Mouse (Mus musculus): ENCODE data around the gene Ctnna3. TPM values are rescaled to one million over a fixed set of nuclear protein-coding genes. Genes with fewer than 3 reads are reported as not detected.

The Ctnna3 gene
- polyA plus RNA-seq, 2 experiments = 0.78 to 0.89 TPM

GRCm38 (mm10) chr10:63710211-63710610, 280.3 kb downstream of the Ctnna3 start:
- no peaks in the 10 kb centered on the region for H3K27me3 ChIP-seq (ENCODE audit: control insufficient read depth, insufficient read depth, low read length)
- H3K4me3 ChIP-seq (replicated peaks; ENCODE audit: low read length) = no peak overlapping the region
- no peaks in the 10 kb centered on the region for H3K9me3 ChIP-seq (ENCODE audit: control insufficient read depth, low read length)
- ATAC-seq (ENCODE audit: low FRiP score, low read depth) = no peak
- H3K27ac ChIP-seq (replicated peaks; ENCODE audit: low read depth, low read length) = no peak overlapping the region
- no peak overlapping the region for H3K4me2 ChIP-seq (replicated peaks; ENCODE audit: low read depth, low read length, severe bottlenecking)
- no peak overlapping the region for H3K9ac ChIP-seq (ENCODE audit: low read depth, low read length, severe bottlenecking)
- no peaks in the 10 kb centered on the region for H3K4me1 ChIP-seq (ENCODE audit: control insufficient read depth, insufficient read depth, low read length)
- WGBS = 92% methylated on average over 6 of the region's 6 CpGs
- TF ChIP-seq POLR2A (IDR thresholded peaks at IDR 0.05; ENCODE audit: borderline replicate concordance, extremely low read depth, insufficient read depth, insufficient read length) = no peak
- DNase-seq (ENCODE audit: low spot score) = no peak
- H3K36me3 ChIP-seq (ENCODE audit: control insufficient read depth, insufficient read depth, low read length) = no peaks in the 10 kb centered on the region

DNA sequence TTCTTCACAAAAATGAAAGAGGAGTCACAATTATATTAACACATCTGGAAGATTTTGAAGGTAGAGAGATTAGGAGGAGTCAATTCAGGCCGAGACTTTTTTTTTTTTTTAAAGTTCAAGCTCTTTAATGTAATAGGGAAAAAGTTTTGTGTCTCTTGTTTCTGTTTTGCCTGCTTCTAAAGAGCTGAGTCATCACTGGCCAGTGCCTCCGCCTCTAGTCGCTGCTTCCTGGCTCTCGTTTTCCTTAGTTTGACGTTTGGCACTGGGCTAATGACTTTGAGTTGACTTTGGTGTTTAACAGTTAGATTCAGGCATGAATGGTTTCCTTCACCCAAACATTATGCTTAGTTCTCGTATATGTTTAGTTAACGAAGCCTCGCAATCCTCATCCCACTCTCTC, 282.6 kb downstream of the Ctnna3 start:
- WGBS = 60% methylated on average over 8 of the region's 8 CpGs
- no peaks in the 10 kb centered on the region for H3K36me3 ChIP-seq (ENCODE audit: control insufficient read depth, insufficient read depth, low read length)
- no peak for TF ChIP-seq POLR2A (IDR thresholded peaks at IDR 0.05; ENCODE audit: borderline replicate concordance, extremely low read depth, insufficient read depth, insufficient read length)
- H3K4me1 ChIP-seq (ENCODE audit: control insufficient read depth, insufficient read depth, low read length) = no peaks in the 10 kb centered on the region
- H3K4me3 ChIP-seq (replicated peaks; ENCODE audit: low read length) = no peak overlapping the region
- H3K27me3 ChIP-seq (ENCODE audit: control insufficient read depth, insufficient read depth, low read length) = no peaks in the 10 kb centered on the region
- no peak overlapping the region for H3K9ac ChIP-seq (ENCODE audit: low read depth, low read length, severe bottlenecking)
- no peak overlapping the region for H3K27ac ChIP-seq (replicated peaks; ENCODE audit: low read depth, low read length)
- no peak for DNase-seq (ENCODE audit: low spot score)
- H3K4me2 ChIP-seq (replicated peaks; ENCODE audit: low read depth, low read length, severe bottlenecking) = no peak overlapping the region
- ATAC-seq (ENCODE audit: low FRiP score, low read depth) = no peak
- H3K9me3 ChIP-seq (ENCODE audit: control insufficient read depth, low read length) = no peaks in the 10 kb centered on the region

GRCm38 (mm10) chr10:63714151-63714550, 284.3 kb downstream of the Ctnna3 start:
- Histone ChIP-seq H3K4me2 (replicated peaks; ENCODE audit: low read depth, low read length, severe bottlenecking) (no peak overlapping the region), H3K36me3 (ENCODE audit: control insufficient read depth, insufficient read depth, low read length) (no peaks in the 10 kb centered on the region), H3K4me3 (replicated peaks; ENCODE audit: low read length) (no peak overlapping the region), H3K27me3 (ENCODE audit: control insufficient read depth, insufficient read depth, low read length) (no peaks in the 10 kb centered on the region), H3K27ac (replicated peaks; ENCODE audit: low read depth, low read length) (no peak overlapping the region), H3K9ac (ENCODE audit: low read depth, low read length, severe bottlenecking) (no peak overlapping the region), H3K9me3 (ENCODE audit: control insufficient read depth, low read length) (no peaks in the 10 kb centered on the region), H3K4me1 (ENCODE audit: control insufficient read depth, insufficient read depth, low read length) (no peaks in the 10 kb centered on the region)
- ATAC-seq (ENCODE audit: low FRiP score, low read depth) (no peak), DNase-seq (ENCODE audit: low spot score) (no peak)
- WGBS = 64% methylated on average over 4 of the region's 4 CpGs
- TF ChIP-seq POLR2A (IDR thresholded peaks at IDR 0.05; ENCODE audit: borderline replicate concordance, extremely low read depth, insufficient read depth, insufficient read length) = no peak

GRCm38 (mm10) chr10:63768871-63769270, 339.0 kb downstream of the Ctnna3 start:
- no peak overlapping the region for H3K27ac ChIP-seq (replicated peaks; ENCODE audit: low read depth, low read length)
- H3K4me1 ChIP-seq (ENCODE audit: control insufficient read depth, insufficient read depth, low read length) = no peaks in the 10 kb centered on the region
- WGBS = 87% methylated on average over 10 of the region's 10 CpGs
- DNase-seq (ENCODE audit: low spot score) (no peak), ATAC-seq (ENCODE audit: low FRiP score, low read depth) (no peak)
- H3K4me3 ChIP-seq (replicated peaks; ENCODE audit: low read length) = no peak overlapping the region
- H3K9ac ChIP-seq (ENCODE audit: low read depth, low read length, severe bottlenecking) = no peak overlapping the region
- no peaks in the 10 kb centered on the region for H3K27me3 ChIP-seq (ENCODE audit: control insufficient read depth, insufficient read depth, low read length)
- TF ChIP-seq POLR2A (IDR thresholded peaks at IDR 0.05; ENCODE audit: borderline replicate concordance, extremely low read depth, insufficient read depth, insufficient read length) = no peak
- no peak overlapping the region for H3K4me2 ChIP-seq (replicated peaks; ENCODE audit: low read depth, low read length, severe bottlenecking)
- H3K9me3 ChIP-seq (ENCODE audit: control insufficient read depth, low read length) = no peaks in the 10 kb centered on the region
- H3K36me3 ChIP-seq (ENCODE audit: control insufficient read depth, insufficient read depth, low read length) = no peaks in the 10 kb centered on the region

GRCm38 (mm10) chr10:63771656-63772055, 341.8 kb downstream of the Ctnna3 start:
- Histone ChIP-seq H3K27ac (replicated peaks; ENCODE audit: low read depth, low read length) (no peak overlapping the region), H3K4me2 (replicated peaks; ENCODE audit: low read depth, low read length, severe bottlenecking) (no peak overlapping the region), H3K4me1 (ENCODE audit: control insufficient read depth, insufficient read depth, low read length) (no peaks in the 10 kb centered on the region), H3K27me3 (ENCODE audit: control insufficient read depth, insufficient read depth, low read length) (no peaks in the 10 kb centered on the region), H3K9me3 (ENCODE audit: control insufficient read depth, low read length) (no peaks in the 10 kb centered on the region), H3K9ac (ENCODE audit: low read depth, low read length, severe bottlenecking) (no peak overlapping the region), H3K4me3 (replicated peaks; ENCODE audit: low read length) (no peak overlapping the region), H3K36me3 (ENCODE audit: control insufficient read depth, insufficient read depth, low read length) (no peaks in the 10 kb centered on the region)
- 86% methylated on average over 7 of the region's 7 CpGs for WGBS
- DNase-seq (ENCODE audit: low spot score) (no peak), ATAC-seq (ENCODE audit: low FRiP score, low read depth) (no peak)
- TF ChIP-seq POLR2A (IDR thresholded peaks at IDR 0.05; ENCODE audit: borderline replicate concordance, extremely low read depth, insufficient read depth, insufficient read length) = no peak

- Histone ChIP-seq H3K9me3 (ENCODE audit: control insufficient read depth, low read length) (no peaks in the 10 kb centered on the region), H3K36me3 (ENCODE audit: control insufficient read depth, insufficient read depth, low read length) (no peaks in the 10 kb centered on the region), H3K27ac (replicated peaks; ENCODE audit: low read depth, low read length) (no peak overlapping the region), H3K4me3 (replicated peaks; ENCODE audit: low read length) (no peak overlapping the region), H3K4me1 (ENCODE audit: control insufficient read depth, insufficient read depth, low read length) (no peaks in the 10 kb centered on the region), H3K27me3 (ENCODE audit: control insufficient read depth, insufficient read depth, low read length) (no peaks in the 10 kb centered on the region), H3K4me2 (replicated peaks; ENCODE audit: low read depth, low read length, severe bottlenecking) (no peak overlapping the region), H3K9ac (ENCODE audit: low read depth, low read length, severe bottlenecking) (no peak overlapping the region)
- DNase-seq (ENCODE audit: low spot score) = no peak
- no peak for TF ChIP-seq POLR2A (IDR thresholded peaks at IDR 0.05; ENCODE audit: borderline replicate concordance, extremely low read depth, insufficient read depth, insufficient read length)
- ATAC-seq (ENCODE audit: low FRiP score, low read depth) = no peak
- 90% methylated on average over 10 of the region's 10 CpGs for WGBS
These were observed 342.2 kb downstream of the Ctnna3 start for GRCm38 (mm10) chr10:63772074-63772473.
